Mouse (Mus musculus) stomach, embryonic 14.5 days (tissue): Measurements from ENCODE around the gene Myh4. TPM values are rescaled to one million over a fixed set of nuclear protein-coding genes. Genes with fewer than 3 reads are reported as not detected.

ENCODE experiments used
- ATAC-seq: fragments of 200-750 bp; cut with Nextera tagmentation; 2 replicates; pipeline ENCODE4 v1.8.0; 2017; ENCODE audit warnings: low read depth, moderate TSS enrichment; ENCODE audit not compliant: insufficient number of reproducible peaks, insufficient read depth, low FRiP score
- H3K27ac ChIP-seq: fragments of 300-500 bp; sonication (generic); 2 replicates; pipeline ENCODE4 v1.5.1; 2014; ENCODE audit warnings: mild to moderate bottlenecking, low read length, moderate library complexity, mixed read lengths
- H3K27me3 ChIP-seq: fragments of 300-500 bp; sonication (generic); 2 replicates; pipeline ENCODE4 v1.6.1; 2014; ENCODE audit warnings: low read length, control low read depth, mixed read lengths; ENCODE audit not compliant: control insufficient read depth, insufficient read depth
- H3K36me3 ChIP-seq: fragments of 300-500 bp; sonication (generic); 2 replicates; pipeline ENCODE4 v1.6.1; 2014; ENCODE audit warnings: mild to moderate bottlenecking, control low read depth, low read length, moderate library complexity, mixed read lengths; ENCODE audit not compliant: control insufficient read depth, insufficient read depth
- H3K4me1 ChIP-seq: fragments of 300-500 bp; sonication (generic); 2 replicates; pipeline ENCODE4 v1.6.1; 2014; ENCODE audit warnings: low read length, control low read depth, mixed read lengths; ENCODE audit not compliant: control insufficient read depth, insufficient read depth
- H3K4me2 ChIP-seq: fragments of 300-500 bp; sonication (generic); replicated peaks from 2 replicates; pipeline ENCODE4 v1.6.1; 2014; ENCODE audit warnings: low read depth, low read length, control low read depth
- H3K4me3 ChIP-seq: fragments of 300-500 bp; sonication (generic); 2 replicates; pipeline ENCODE4 v1.5.1; 2014; ENCODE audit warnings: low read depth, low read length, control low read depth
- H3K9ac ChIP-seq: fragments of 300-500 bp; sonication (generic); replicated peaks from 2 replicates; pipeline ENCODE4 v1.6.1; 2014; ENCODE audit warnings: low read depth, mild to moderate bottlenecking, control low read depth, low read length, moderate library complexity, mixed read lengths
- H3K9me3 ChIP-seq: fragments of 300-500 bp; sonication (generic); 2 replicates; pipeline ENCODE4 v1.6.1; 2016; ENCODE audit warnings: low read depth, low read length, control low read depth; ENCODE audit not compliant: control insufficient read depth
- WGBS: fragments of 180-500 bp; shearing (Covaris S2); extraction: QIAGEN DNeasy Blood & Tissue Kit; methylation state at CpG from one replicate; pipeline ENCODE4 v1.1.7; 2014; 5-methylcytosine and 5-hydroxymethylcytosine counted together
- polyA plus RNA-seq: library from polyadenylated mRNA; unstranded; fragments of >200 nt; fragmentation: Nextera tagmentation; extraction: Ambion mirVana; gene quantifications from 2 replicates; pipeline ENCODE4 v1.2.1, GENCODE M21; 2014

The Myh4 gene
- polyA plus RNA-seq, 1 experiment from 2014 or later, result not detected

GRCm38 (mm10) chr11:67228731-67229130 lies 9.1 kb upstream of the Myh4 start:
- ATAC-seq, result no peak
- no peak overlapping the region for H3K9ac ChIP-seq
- WGBS, result 85% methylated on average over 3 of the region's 3 CpGs
- no peaks in the 10 kb centered on the region for H3K36me3 ChIP-seq
- H3K4me1 ChIP-seq, result no peaks in the 10 kb centered on the region
- H3K27ac ChIP-seq, result no peak overlapping the region
- H3K9me3 ChIP-seq, result no peaks in the 10 kb centered on the region
- H3K4me2 ChIP-seq, result no peak overlapping the region
- no peaks in the 10 kb centered on the region for H3K27me3 ChIP-seq
- H3K4me3 ChIP-seq, result no peak overlapping the region

- Histone ChIP-seq H3K9ac (no peak overlapping the region), H3K27ac (no peak overlapping the region), H3K4me2 (no peak overlapping the region), H3K9me3 (no peaks in the 10 kb centered on the region), H3K4me3 (no peak overlapping the region), H3K27me3 (no peaks in the 10 kb centered on the region), H3K36me3 (no peaks in the 10 kb centered on the region), H3K4me1 (no peaks in the 10 kb centered on the region)
- no peak for ATAC-seq
- 67% methylated on average over 5 of the region's 5 CpGs for WGBS
These were observed 8.7 kb upstream of the Myh4 start for GRCm38 (mm10) chr11:67229166-67229565.

DNA sequence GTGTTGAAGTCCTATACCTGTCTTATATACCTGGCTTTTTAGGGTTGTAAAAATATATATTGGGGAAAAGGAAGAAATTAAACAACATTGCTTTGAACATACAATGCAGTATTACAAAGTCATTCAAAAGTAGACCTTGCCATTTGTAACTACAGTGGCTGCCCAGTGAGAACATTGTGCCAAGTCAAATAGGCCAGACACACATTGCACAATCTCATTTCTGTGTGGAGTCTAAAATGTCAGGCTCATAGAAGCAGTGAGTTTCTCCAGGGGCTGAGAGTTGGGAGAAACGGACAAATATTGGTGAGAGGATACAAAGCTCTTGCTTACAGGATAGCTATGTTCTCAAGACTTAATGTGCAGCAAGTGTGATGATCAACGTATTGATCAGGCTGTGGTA lies 7.9 kb upstream of the Myh4 start:
- 77% methylated on average over 2 of the region's 2 CpGs for WGBS
- Histone ChIP-seq H3K9ac (no peak overlapping the region), H3K4me1 (no peaks in the 10 kb centered on the region), H3K9me3 (no peaks in the 10 kb centered on the region), H3K27me3 (no peaks in the 10 kb centered on the region), H3K4me3 (no peak overlapping the region), H3K4me2 (no peak overlapping the region), H3K36me3 (no peaks in the 10 kb centered on the region), H3K27ac (no peak overlapping the region)
- no peak for ATAC-seq

DNA sequence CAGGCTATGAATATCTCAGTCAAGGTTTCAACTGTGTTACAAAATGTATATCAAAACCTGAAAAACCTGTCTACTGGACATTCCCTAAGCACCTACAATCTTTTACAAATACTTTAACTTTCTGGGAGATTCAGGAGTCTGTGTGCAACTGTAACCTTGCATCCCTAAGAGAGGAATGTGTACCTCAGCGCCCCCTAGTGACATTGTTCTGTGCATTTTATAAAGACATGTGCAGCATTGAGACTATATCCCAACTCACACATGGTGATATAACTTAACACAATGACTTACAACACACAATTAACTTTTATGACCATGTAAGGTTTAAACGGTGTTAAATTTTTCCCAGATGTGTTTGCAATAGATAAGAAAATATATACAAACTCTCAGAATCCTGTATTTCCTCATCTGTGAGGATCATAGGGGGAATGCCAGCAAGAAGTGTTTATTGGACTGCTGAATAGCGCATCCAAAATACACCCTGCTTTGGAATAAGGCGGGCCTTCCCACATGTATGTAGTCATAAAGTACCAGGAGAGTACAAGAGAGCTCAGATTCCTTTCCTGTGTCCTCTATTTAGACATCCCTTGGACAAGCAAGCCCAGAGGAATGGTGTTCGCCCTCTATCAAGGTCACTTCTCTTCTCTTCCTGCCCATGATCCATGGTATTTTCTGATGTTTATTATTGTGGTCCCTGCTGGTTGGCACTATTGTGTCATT lies 2.0 kb upstream of the Myh4 start:
- H3K4me3 ChIP-seq, result no peak overlapping the region
- no peaks in the 10 kb centered on the region for H3K36me3 ChIP-seq
- no peak overlapping the region for H3K4me2 ChIP-seq
- no peak overlapping the region for H3K27ac ChIP-seq
- no peaks in the 10 kb centered on the region for H3K4me1 ChIP-seq
- ATAC-seq, result no peak
- H3K27me3 ChIP-seq, result no peaks in the 10 kb centered on the region
- no peaks in the 10 kb centered on the region for H3K9me3 ChIP-seq
- H3K9ac ChIP-seq, result no peak overlapping the region
- WGBS, result 64% methylated on average over 5 of the region's 5 CpGs

DNA sequence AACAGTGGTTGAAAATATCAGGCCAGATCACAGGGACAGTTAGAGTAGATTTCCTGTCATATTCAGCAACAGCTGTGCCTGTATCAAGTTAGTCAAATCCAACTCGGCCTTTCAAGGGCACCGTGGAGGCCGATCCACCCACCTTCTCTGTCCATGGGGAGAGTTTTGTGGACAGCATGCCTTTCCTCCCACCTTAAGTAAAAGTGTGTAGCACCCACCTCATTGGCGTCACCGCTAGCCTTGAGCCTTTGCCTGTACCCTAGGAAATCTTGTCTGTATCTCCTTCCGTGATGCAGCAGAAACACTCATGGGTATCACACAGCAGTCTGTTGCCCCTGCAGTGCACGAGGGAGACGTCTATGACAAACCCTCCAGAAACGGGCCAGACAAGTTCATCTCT lies 1.0 kb upstream of the Myh4 start:
- H3K9me3 ChIP-seq, result no peaks in the 10 kb centered on the region
- ATAC-seq, result no peak
- no peak overlapping the region for H3K4me3 ChIP-seq
- no peaks in the 10 kb centered on the region for H3K27me3 ChIP-seq
- H3K36me3 ChIP-seq, result no peaks in the 10 kb centered on the region
- no peaks in the 10 kb centered on the region for H3K4me1 ChIP-seq
- no peak overlapping the region for H3K9ac ChIP-seq
- no peak overlapping the region for H3K4me2 ChIP-seq
- 88% methylated on average over 9 of the region's 9 CpGs for WGBS
- H3K27ac ChIP-seq, result no peak overlapping the region

GRCm38 (mm10) chr11:67241051-67241450 lies 3.2 kb downstream of the Myh4 start:
- Histone ChIP-seq H3K9me3 (no peaks in the 10 kb centered on the region), H3K4me1 (no peaks in the 10 kb centered on the region), H3K27me3 (no peaks in the 10 kb centered on the region), H3K9ac (no peak overlapping the region), H3K4me3 (no peak overlapping the region), H3K4me2 (no peak overlapping the region), H3K27ac (no peak overlapping the region), H3K36me3 (no peaks in the 10 kb centered on the region)
- no peak for ATAC-seq
- 71% methylated on average over 6 of the region's 6 CpGs for WGBS

DNA sequence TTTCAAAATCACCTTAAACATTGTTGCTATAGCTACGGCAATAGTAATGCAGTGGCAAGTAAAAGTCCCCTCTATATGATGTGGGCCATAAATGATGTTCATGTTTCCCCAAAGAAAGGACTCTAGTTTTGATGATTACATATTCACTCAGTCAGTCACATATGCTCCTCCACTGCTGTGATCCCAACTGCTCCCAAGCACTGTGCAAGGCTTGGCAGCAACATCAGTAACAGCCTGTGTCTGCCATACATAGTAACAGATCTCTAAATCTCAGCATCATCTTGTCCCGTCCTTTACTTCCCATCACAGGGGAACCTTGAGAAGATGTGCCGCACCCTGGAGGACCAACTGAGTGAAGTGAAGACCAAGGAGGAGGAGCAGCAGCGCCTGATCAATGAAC lies 15.9 kb downstream of the Myh4 start:
- no peaks in the 10 kb centered on the region for H3K36me3 ChIP-seq
- no peaks in the 10 kb centered on the region for H3K9me3 ChIP-seq
- H3K4me1 ChIP-seq, result no peaks in the 10 kb centered on the region
- no peak overlapping the region for H3K4me2 ChIP-seq
- H3K27ac ChIP-seq, result no peak overlapping the region
- WGBS, result 85% methylated on average over 4 of the region's 4 CpGs
- H3K4me3 ChIP-seq, result no peak overlapping the region
- no peaks in the 10 kb centered on the region for H3K27me3 ChIP-seq
- H3K9ac ChIP-seq, result no peak overlapping the region
- ATAC-seq, result no peak

DNA sequence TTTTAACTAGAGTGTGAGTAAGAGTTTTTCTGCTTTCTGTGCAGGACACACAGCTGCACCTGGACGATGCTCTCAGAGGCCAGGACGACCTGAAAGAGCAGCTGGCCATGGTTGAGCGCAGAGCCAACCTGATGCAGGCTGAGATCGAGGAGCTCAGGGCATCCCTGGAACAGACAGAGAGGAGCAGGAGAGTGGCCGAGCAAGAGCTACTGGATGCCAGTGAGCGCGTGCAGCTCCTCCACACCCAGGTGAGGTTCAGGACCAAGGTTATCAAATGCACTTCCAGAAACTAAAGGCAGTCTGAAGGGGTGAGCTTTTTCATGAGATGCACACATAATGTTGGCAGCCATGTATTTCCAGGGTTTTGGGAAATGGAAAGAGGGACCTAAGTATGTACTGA lies 19.2 kb downstream of the Myh4 start:
- H3K27ac ChIP-seq, result no peak overlapping the region
- no peak for ATAC-seq
- H3K9ac ChIP-seq, result no peak overlapping the region
- no peak overlapping the region for H3K4me3 ChIP-seq
- no peaks in the 10 kb centered on the region for H3K4me1 ChIP-seq
- no peak overlapping the region for H3K4me2 ChIP-seq
- H3K9me3 ChIP-seq, result no peaks in the 10 kb centered on the region
- H3K36me3 ChIP-seq, result no peaks in the 10 kb centered on the region
- H3K27me3 ChIP-seq, result no peaks in the 10 kb centered on the region
- 83% methylated on average over 7 of the region's 7 CpGs for WGBS

GRCm38 (mm10) chr11:67260956-67261355 lies 23.1 kb downstream of the Myh4 start:
- no peak overlapping the region for H3K27ac ChIP-seq
- H3K4me2 ChIP-seq, result no peak overlapping the region
- WGBS, result 85% methylated on average over 6 of the region's 6 CpGs
- H3K9me3 ChIP-seq, result no peaks in the 10 kb centered on the region
- no peak overlapping the region for H3K4me3 ChIP-seq
- no peaks in the 10 kb centered on the region for H3K36me3 ChIP-seq
- no peaks in the 10 kb centered on the region for H3K27me3 ChIP-seq
- no peak for ATAC-seq
- H3K9ac ChIP-seq, result no peak overlapping the region
- H3K4me1 ChIP-seq, result no peaks in the 10 kb centered on the region
